Mouse (Mus musculus): ENCODE data around the gene Btnl2. TPM values are rescaled to one million over a fixed set of nuclear protein-coding genes. Genes with fewer than 3 reads are reported as not detected.

Gene Btnl2
- polyA plus RNA-seq, 1 experiment, result 0.21 TPM

DNA sequence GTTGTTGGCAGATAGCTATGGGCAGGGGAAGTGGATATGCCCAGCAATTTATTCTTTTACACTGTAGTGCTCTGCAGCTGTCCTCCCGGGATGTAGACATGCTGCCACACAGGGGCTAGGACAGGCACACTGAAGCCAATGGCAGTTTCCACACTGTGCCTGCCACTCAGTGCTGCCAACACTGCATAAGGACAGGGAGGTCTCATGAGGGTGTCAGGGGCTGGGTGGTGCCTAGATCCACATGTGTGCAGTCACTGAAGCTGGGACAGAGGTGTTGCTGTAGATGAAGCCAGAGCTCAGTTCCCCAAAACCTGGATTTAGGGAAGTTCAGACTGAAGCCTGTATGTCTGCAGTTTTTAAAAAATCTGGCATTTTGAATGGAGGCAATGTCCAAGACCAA, 42.4 kb upstream of the Btnl2 start:
- Histone ChIP-seq H3K4me3 (ENCODE audit: control insufficient read depth, low read depth, low read length) (no peak overlapping the region), H3K27me3 (ENCODE audit: control insufficient read depth, insufficient read depth, low read length) (no peaks in the 10 kb centered on the region), H3K27ac (ENCODE audit: control insufficient read depth, insufficient read depth, low read depth, low read length) (no peak overlapping the region), H3K36me3 (ENCODE audit: control insufficient read depth, insufficient read depth, low read length) (no peaks in the 10 kb centered on the region), H3K4me1 (ENCODE audit: control insufficient read depth, insufficient read depth, low read length) (peaks cover 3% of the 10 kb centered on the region)
- TF ChIP-seq CTCF (IDR thresholded peaks at IDR 0.05; ENCODE audit: control insufficient read depth, insufficient read depth, insufficient replicate concordance, low read depth, low read length), result no peak
- no peak for TF ChIP-seq POLR2A (IDR thresholded peaks at IDR 0.05; ENCODE audit: control insufficient read depth, low read depth, low read length)

DNA sequence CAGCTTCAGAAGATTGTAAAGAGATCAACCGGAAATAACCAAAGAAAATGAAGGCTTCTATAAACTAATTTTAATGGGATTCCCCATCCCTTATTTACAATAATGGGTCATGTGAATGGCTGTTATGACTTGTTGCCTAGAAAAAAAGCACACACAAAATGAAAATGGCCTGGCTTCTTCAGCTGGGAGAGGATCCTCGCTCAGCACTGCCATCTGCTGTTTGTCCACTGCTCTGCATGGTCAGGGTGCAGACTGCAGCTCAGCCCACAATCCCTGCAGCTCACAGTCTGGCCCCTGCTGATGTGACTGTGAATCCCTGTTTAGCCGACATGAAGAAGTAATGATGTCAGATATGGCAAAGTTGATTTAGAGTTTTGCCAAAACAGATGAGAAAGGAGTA, 41.2 kb upstream of the Btnl2 start:
- Histone ChIP-seq H3K4me1 (ENCODE audit: control insufficient read depth, insufficient read depth, low read length) (peaks cover 3% of the 10 kb centered on the region), H3K27me3 (ENCODE audit: control insufficient read depth, insufficient read depth, low read length) (no peaks in the 10 kb centered on the region), H3K4me3 (ENCODE audit: control insufficient read depth, low read depth, low read length) (no peak overlapping the region), H3K27ac (ENCODE audit: control insufficient read depth, insufficient read depth, low read depth, low read length) (no peak overlapping the region), H3K36me3 (ENCODE audit: control insufficient read depth, insufficient read depth, low read length) (no peaks in the 10 kb centered on the region)
- peak; percentile 90; the same call in 1 of the 2 replicates for TF ChIP-seq CTCF (IDR thresholded peaks at IDR 0.05; ENCODE audit: control insufficient read depth, insufficient read depth, insufficient replicate concordance, low read depth, low read length)
- TF ChIP-seq POLR2A (IDR thresholded peaks at IDR 0.05; ENCODE audit: control insufficient read depth, low read depth, low read length), result no peak

DNA sequence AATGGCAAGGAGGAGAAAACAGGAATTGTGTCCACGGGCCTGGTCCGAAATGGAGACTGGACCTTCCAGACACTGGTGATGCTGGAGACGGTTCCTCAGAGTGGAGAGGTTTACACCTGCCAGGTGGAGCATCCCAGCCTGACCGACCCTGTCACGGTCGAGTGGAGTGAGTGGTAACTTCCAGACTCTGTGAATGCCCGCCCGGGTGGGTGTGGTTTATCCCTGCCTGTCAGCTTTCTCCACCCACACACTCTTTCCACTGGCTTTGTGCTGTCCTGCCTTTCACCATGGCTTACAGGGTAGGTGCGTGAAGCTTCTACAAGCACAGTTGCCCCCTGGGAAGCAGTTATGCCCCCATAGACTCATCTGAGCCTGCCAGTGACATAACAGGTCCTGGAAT, 40.3 kb upstream of the Btnl2 start:
- TF ChIP-seq POLR2A (IDR thresholded peaks at IDR 0.05; ENCODE audit: control insufficient read depth, low read depth, low read length) (no peak), CTCF (IDR thresholded peaks at IDR 0.05; ENCODE audit: control insufficient read depth, insufficient read depth, insufficient replicate concordance, low read depth, low read length) (no peak)
- no peak overlapping the region for H3K27ac ChIP-seq (ENCODE audit: control insufficient read depth, insufficient read depth, low read depth, low read length)
- H3K4me3 ChIP-seq (ENCODE audit: control insufficient read depth, low read depth, low read length), result no peak overlapping the region
- H3K36me3 ChIP-seq (ENCODE audit: control insufficient read depth, insufficient read depth, low read length), result no peaks in the 10 kb centered on the region
- no peaks in the 10 kb centered on the region for H3K27me3 ChIP-seq (ENCODE audit: control insufficient read depth, insufficient read depth, low read length)
- H3K4me1 ChIP-seq (ENCODE audit: control insufficient read depth, insufficient read depth, low read length), result peaks cover 1% of the 10 kb centered on the region

DNA sequence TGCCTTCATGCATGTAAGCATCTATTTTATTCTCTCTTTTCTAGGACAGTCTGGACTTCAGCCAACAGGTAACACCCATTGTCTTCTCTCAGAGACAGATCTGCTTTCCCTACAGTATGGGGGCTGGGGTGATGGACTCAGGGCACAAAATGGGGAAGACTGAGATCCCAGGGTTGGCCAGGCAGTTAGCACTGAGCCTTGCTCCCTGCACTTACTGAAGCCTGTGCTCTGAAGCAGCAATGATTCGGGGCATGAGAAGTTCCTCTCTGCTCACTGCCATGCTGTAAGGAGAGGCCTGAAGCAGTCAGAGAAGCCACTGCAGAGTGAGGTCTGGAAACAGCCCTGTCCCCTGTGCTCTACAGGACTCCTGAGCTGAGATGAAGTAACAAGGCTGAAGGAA, 39.1 kb upstream of the Btnl2 start:
- Histone ChIP-seq H3K27ac (ENCODE audit: control insufficient read depth, insufficient read depth, low read depth, low read length) (no peak overlapping the region), H3K4me1 (ENCODE audit: control insufficient read depth, insufficient read depth, low read length) (no peaks in the 10 kb centered on the region; the same call in 1 of the 2 replicates), H3K36me3 (ENCODE audit: control insufficient read depth, insufficient read depth, low read length) (no peaks in the 10 kb centered on the region), H3K4me3 (ENCODE audit: control insufficient read depth, low read depth, low read length) (no peak overlapping the region), H3K27me3 (ENCODE audit: control insufficient read depth, insufficient read depth, low read length) (no peaks in the 10 kb centered on the region)
- TF ChIP-seq POLR2A (IDR thresholded peaks at IDR 0.05; ENCODE audit: control insufficient read depth, low read depth, low read length), result no peak
- TF ChIP-seq CTCF (IDR thresholded peaks at IDR 0.05; ENCODE audit: control insufficient read depth, insufficient read depth, insufficient replicate concordance, low read depth, low read length), result no peak

DNA sequence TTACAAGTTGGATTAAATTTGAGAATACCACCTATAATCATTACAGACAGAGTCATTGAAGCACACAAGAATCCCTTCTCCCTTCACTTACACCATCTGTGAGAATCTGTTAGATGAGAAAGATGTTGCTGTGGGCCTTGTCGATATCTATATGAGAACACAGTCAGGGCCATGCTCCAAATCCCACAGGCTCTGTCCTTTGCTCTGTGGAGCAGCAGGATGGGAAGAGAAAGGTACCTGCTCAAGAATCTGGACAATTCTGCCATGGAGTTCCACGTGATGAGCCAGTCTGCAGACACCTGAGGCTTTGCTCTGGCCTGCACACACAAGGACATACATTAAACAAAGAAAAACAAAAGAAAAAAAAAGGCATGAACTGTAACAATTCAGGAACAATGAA, 37.9 kb upstream of the Btnl2 start:
- Histone ChIP-seq H3K4me1 (ENCODE audit: control insufficient read depth, insufficient read depth, low read length) (no peaks in the 10 kb centered on the region; the same call in 1 of the 2 replicates), H3K36me3 (ENCODE audit: control insufficient read depth, insufficient read depth, low read length) (no peaks in the 10 kb centered on the region), H3K27me3 (ENCODE audit: control insufficient read depth, insufficient read depth, low read length) (no peaks in the 10 kb centered on the region), H3K4me3 (ENCODE audit: control insufficient read depth, low read depth, low read length) (no peak overlapping the region), H3K27ac (ENCODE audit: control insufficient read depth, insufficient read depth, low read depth, low read length) (no peak overlapping the region)
- TF ChIP-seq POLR2A (IDR thresholded peaks at IDR 0.05; ENCODE audit: control insufficient read depth, low read depth, low read length) (no peak), CTCF (IDR thresholded peaks at IDR 0.05; ENCODE audit: control insufficient read depth, insufficient read depth, insufficient replicate concordance, low read depth, low read length) (no peak)

DNA sequence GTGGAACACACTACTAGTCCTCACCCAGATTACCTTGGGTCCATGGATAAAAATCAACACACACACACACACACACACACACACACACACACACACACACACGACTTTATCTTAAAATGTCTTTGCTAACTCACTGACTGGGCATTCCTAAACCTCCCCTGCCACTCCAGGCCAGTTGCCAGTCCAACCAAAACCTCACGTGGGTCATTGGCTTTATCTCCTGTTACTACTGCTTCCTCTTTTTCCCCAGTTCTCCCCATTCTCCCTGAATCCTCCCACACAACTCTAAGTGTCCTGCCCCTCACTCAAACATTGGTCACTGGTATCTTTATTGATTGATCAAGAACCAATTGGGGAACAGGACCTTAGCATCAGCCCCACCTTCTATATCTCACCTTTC, 37.3 kb upstream of the Btnl2 start:
- Histone ChIP-seq H3K27ac (ENCODE audit: control insufficient read depth, insufficient read depth, low read depth, low read length) (no peak overlapping the region), H3K4me1 (ENCODE audit: control insufficient read depth, insufficient read depth, low read length) (no peaks in the 10 kb centered on the region; the same call in 1 of the 2 replicates), H3K4me3 (ENCODE audit: control insufficient read depth, low read depth, low read length) (no peak overlapping the region), H3K27me3 (ENCODE audit: control insufficient read depth, insufficient read depth, low read length) (no peaks in the 10 kb centered on the region), H3K36me3 (ENCODE audit: control insufficient read depth, insufficient read depth, low read length) (no peaks in the 10 kb centered on the region)
- TF ChIP-seq CTCF (IDR thresholded peaks at IDR 0.05; ENCODE audit: control insufficient read depth, insufficient read depth, insufficient replicate concordance, low read depth, low read length), result no peak
- TF ChIP-seq POLR2A (IDR thresholded peaks at IDR 0.05; ENCODE audit: control insufficient read depth, low read depth, low read length), result no peak

DNA sequence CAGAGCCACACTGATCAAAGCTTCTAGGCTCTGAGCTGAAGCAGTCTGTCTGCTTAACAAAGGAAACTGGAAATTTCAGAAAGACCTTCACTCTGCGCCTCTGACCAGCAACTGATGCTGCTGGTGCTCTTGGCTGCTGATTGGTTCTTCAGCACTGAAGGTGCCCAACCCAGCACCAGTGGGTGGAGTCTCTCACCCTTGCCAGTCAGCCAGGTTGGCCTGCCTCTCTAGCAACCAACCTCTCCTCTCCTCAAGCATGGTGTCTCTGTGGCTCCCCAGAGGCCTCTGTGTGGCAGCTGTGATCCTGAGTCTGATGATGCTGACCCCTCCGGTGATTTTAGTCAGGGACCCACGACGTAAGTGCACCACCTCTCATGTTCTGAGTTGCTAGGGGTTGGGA, 29.2 kb upstream of the Btnl2 start, which contains the start of gene H2-Eb2:
Gene H2-Eb2 (plus strand): TSS at position 230 of the 400 bp plus-strand sequence.
- Histone ChIP-seq H3K27ac (ENCODE audit: control insufficient read depth, insufficient read depth, low read depth, low read length) (no peak within 1 kb of the TSS), H3K27me3 (ENCODE audit: control insufficient read depth, insufficient read depth, low read length) (no peaks in the 10 kb centered on the region), H3K4me1 (ENCODE audit: control insufficient read depth, insufficient read depth, low read length) (no peaks in the 10 kb centered on the region), H3K36me3 (ENCODE audit: control insufficient read depth, insufficient read depth, low read length) (no peaks in the 10 kb centered on the region), H3K4me3 (ENCODE audit: control insufficient read depth, low read depth, low read length) (no peak within 1 kb of the TSS)
- no peak for TF ChIP-seq POLR2A (IDR thresholded peaks at IDR 0.05; ENCODE audit: control insufficient read depth, low read depth, low read length)

DNA sequence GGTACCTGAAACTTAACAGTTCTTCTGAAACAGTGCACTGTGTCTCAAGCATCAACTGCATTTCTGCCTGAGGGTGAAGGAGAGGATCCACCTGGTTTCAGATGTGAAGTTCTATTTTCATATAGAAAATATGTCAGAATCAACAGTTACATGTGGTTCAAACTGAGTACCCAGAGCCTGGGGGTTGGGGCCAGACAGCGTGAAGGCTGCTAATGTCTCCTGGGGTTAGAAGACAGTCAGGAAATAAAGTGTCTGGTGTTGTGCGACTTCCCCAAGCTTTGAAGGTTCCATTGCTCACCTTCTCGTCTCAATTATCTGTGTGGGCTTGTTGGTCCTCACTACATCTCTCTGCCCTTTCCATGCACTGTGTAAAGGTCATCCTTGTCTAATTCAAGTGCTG, 28.2 kb upstream of the Btnl2 start:
- TF ChIP-seq CTCF (IDR thresholded peaks at IDR 0.05; ENCODE audit: control insufficient read depth, insufficient read depth, insufficient replicate concordance, low read depth, low read length) (no peak), POLR2A (IDR thresholded peaks at IDR 0.05; ENCODE audit: control insufficient read depth, low read depth, low read length) (no peak)
- H3K27ac ChIP-seq (ENCODE audit: control insufficient read depth, insufficient read depth, low read depth, low read length), result no peak overlapping the region

More for the DNA sequence above, 28.2 kb upstream of the Btnl2 start:
- no peak overlapping the region for H3K4me3 ChIP-seq (ENCODE audit: control insufficient read depth, low read depth, low read length)
- no peaks in the 10 kb centered on the region for H3K36me3 ChIP-seq (ENCODE audit: control insufficient read depth, insufficient read depth, low read length)
- H3K27me3 ChIP-seq (ENCODE audit: control insufficient read depth, insufficient read depth, low read length), result no peaks in the 10 kb centered on the region
- H3K4me1 ChIP-seq (ENCODE audit: control insufficient read depth, insufficient read depth, low read length), result no peaks in the 10 kb centered on the region

Data from testis, adult 2 months (tissue).